In the genomic region with DNA sequence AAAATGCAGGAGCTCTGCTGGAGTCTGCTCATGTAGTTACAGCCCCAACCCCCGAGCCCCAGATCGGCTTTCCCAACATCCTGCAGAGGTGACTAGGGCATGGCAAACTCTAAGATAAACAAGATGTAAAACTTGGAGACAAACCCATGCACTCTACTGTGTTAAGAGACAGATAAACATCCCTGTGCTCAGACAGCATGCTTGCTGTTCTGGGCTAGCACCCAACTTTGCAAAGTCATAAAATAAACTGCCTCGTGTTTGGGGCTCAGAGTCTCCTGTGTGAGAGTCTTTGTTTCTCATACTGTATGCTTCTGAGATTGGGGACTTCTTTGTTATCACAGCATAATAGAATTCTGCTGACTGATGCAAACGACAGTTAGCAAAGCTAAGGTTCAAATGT, we compare ENCODE assay signal across 25 mouse cellular contexts. TPM values are rescaled to one million over a fixed set of nuclear protein-coding genes. Genes with fewer than 3 reads are reported as not detected.
A peak's percentile ranks its signal among the peaks of the same experiment; 100 is the strongest.
DNase-seq lines count a peak whose midpoint lies in the region; ATAC-seq and TF ChIP-seq lines count a peak whose summit lies in the region.
"Had no signal": no experiment of that assay in that cellular context is flagged by ENCODE, and none has a peak within 500 bp of the region (broad histone marks: within the 10 kb centered on the region; RNA-seq: fewer than 3 reads in every experiment).

No protein-coding gene starts in this region.

- no peaks in the 10 kb centered on the region for H3K9me3 ChIP-seq in kidney, postnatal 0 days (replicated peaks; ENCODE audit: low read length)
- H3K9me3 ChIP-seq in lung, postnatal 0 days (ENCODE audit: low read length): no peaks in the 10 kb centered on the region
- H3K9me3 ChIP-seq in midbrain, embryonic 10.5 days (replicated peaks): no peaks in the 10 kb centered on the region
- H3K9me3 ChIP-seq: forebrain, embryonic 10.5 days; forebrain, embryonic 13.5 days; G1E; hindbrain, embryonic 12.5 days; hindbrain, embryonic 15.5 days had no signal

- H3K4me1 ChIP-seq in kidney, postnatal 0 days (replicated peaks; ENCODE audit: insufficient read depth, low read length): no peaks in the 10 kb centered on the region
- no peaks in the 10 kb centered on the region for H3K4me1 ChIP-seq in lung, postnatal 0 days (ENCODE audit: insufficient read depth, low read depth, low read length)
- no peaks in the 10 kb centered on the region for H3K4me1 ChIP-seq in midbrain, embryonic 10.5 days
- H3K4me1 ChIP-seq: forebrain, embryonic 10.5 days; forebrain, embryonic 13.5 days; hindbrain, embryonic 12.5 days; hindbrain, embryonic 15.5 days had no signal

- no peak for TF ChIP-seq EP300 in lung, postnatal 0 days (IDR thresholded peaks at IDR 0.05)

- TF ChIP-seq CTCF in kidney, postnatal 0 days (IDR thresholded peaks at IDR 0.05; ENCODE audit: low read depth): no peak
- TF ChIP-seq CTCF in lung, postnatal 0 days (IDR thresholded peaks at IDR 0.05): no peak

- H3K36me3 ChIP-seq in kidney, postnatal 0 days (ENCODE audit: insufficient read depth, low read length): no peaks in the 10 kb centered on the region
- H3K36me3 ChIP-seq in lung, postnatal 0 days (ENCODE audit: insufficient read depth, low read length): no peaks in the 10 kb centered on the region
- H3K36me3 ChIP-seq in midbrain, embryonic 10.5 days: no peaks in the 10 kb centered on the region
- H3K36me3 ChIP-seq: forebrain, embryonic 10.5 days; G1E; hindbrain, embryonic 12.5 days; hindbrain, embryonic 15.5 days had no signal

- H3K4me2 ChIP-seq in kidney, postnatal 0 days (ENCODE audit: low read length): no peak overlapping the region
- no peak overlapping the region for H3K4me2 ChIP-seq in lung, postnatal 0 days (replicated peaks; ENCODE audit: low read depth, low read length)
- H3K4me2 ChIP-seq: forebrain, embryonic 13.5 days; heart, embryonic 11.5 days; hindbrain, embryonic 12.5 days; hindbrain, embryonic 15.5 days had no signal

- WGBS in kidney, postnatal 0 days: 49% methylated on average over 4 of the region's 4 CpGs
- WGBS in lung, postnatal 0 days: 46% methylated on average over 4 of the region's 4 CpGs
- WGBS in midbrain, embryonic 10.5 days: 86% methylated on average over 4 of the region's 4 CpGs

- no peak overlapping the region for H3K27ac ChIP-seq in kidney, postnatal 0 days
- H3K27ac ChIP-seq in lung, postnatal 0 days (ENCODE audit: low read length): no peak overlapping the region
- H3K27ac ChIP-seq in midbrain, embryonic 10.5 days (replicated peaks): no peak overlapping the region
- H3K27ac ChIP-seq: forebrain, embryonic 10.5 days; forebrain, embryonic 13.5 days; gastrocnemius, adult 2 months; hindbrain, embryonic 12.5 days; hindbrain, embryonic 15.5 days had no signal

- ATAC-seq in kidney, postnatal 0 days (replicated peaks; ENCODE audit: low FRiP score, low read depth): no peak
- peak; percentile 32 for ATAC-seq in lung, postnatal 0 days
- ATAC-seq: activated CD4-positive, CD25-positive, alpha-beta regulatory T cell, adult 4 months; forebrain, embryonic 13.5 days; forebrain, embryonic 16.5 days had no signal

- no peak overlapping the region for H3K4me3 ChIP-seq in kidney, postnatal 0 days (replicated peaks; ENCODE audit: low read depth, low read length)
- H3K4me3 ChIP-seq in lung, postnatal 0 days (ENCODE audit: low read depth, low read length): no peak overlapping the region
- H3K4me3 ChIP-seq in midbrain, embryonic 10.5 days: no peak overlapping the region
- H3K4me3 ChIP-seq: forebrain, embryonic 10.5 days; forebrain, embryonic 13.5 days; gastrocnemius, adult 2 months; hindbrain, embryonic 12.5 days; hindbrain, embryonic 15.5 days had no signal

- H3K9ac ChIP-seq in kidney, postnatal 0 days (ENCODE audit: low read depth, low read length): no peak overlapping the region
- H3K9ac ChIP-seq in lung, postnatal 0 days (replicated peaks; ENCODE audit: low read depth): no peak overlapping the region
- H3K9ac ChIP-seq: forebrain, embryonic 13.5 days; hindbrain, embryonic 12.5 days; hindbrain, embryonic 15.5 days had no signal

- no peaks in the 10 kb centered on the region for H3K27me3 ChIP-seq in kidney, postnatal 0 days (ENCODE audit: insufficient read depth, low read length)
- no peaks in the 10 kb centered on the region for H3K27me3 ChIP-seq in lung, postnatal 0 days (replicated peaks; ENCODE audit: insufficient read depth, low read length)
- H3K27me3 ChIP-seq in midbrain, embryonic 10.5 days (ENCODE audit: low read depth, poor library complexity, severe bottlenecking): no peaks in the 10 kb centered on the region
- H3K27me3 ChIP-seq: CH12.LX; forebrain, embryonic 13.5 days; hindbrain, embryonic 12.5 days; hindbrain, embryonic 15.5 days had no signal

- DNase-seq in kidney, postnatal 0 days (ENCODE audit: low spot score): peak; percentile 9
- DNase-seq in kidney, postnatal 10 days: no peak
- no peak for DNase-seq in lung, postnatal 0 days (ENCODE audit: low spot score)
- DNase-seq in lung, postnatal 36 days: no peak
- peak; percentile 7 for DNase-seq in brain, adult 2 months (ENCODE audit: low read depth, low spot score)
- no peak for DNase-seq in midbrain, embryonic 10.5 days (ENCODE audit: low spot score)
- no peak for DNase-seq in cerebellum, adult 8-10 months
- DNase-seq: adrenal gland, postnatal 10 days; adrenal gland, postnatal 36 days; B cell, adult 2 months; cerebellum, adult 11-12 months; cerebellum, adult 9-10 months; cerebellum, postnatal 14 days; gastrocnemius, adult 2 months; gastrocnemius, postnatal 14 days; heart, adult 11 months had no signal

RNA-seq across cellular contexts. Expression of gene Gnb4, which starts 36.4 kb away (rescaled TPM):
- polyA plus RNA-seq in kidney, postnatal 0 days (2015; fragmentation: Nextera tagmentation; extraction: Ambion mirVana): 40.0 and 41.0 TPM in 2 replicates
- 109 and 114 TPM in 2 replicates for polyA plus RNA-seq in lung, postnatal 0 days (2015; fragmentation: Nextera tagmentation; extraction: Ambion mirVana)
- polyA plus RNA-seq in midbrain, embryonic 10.5 days (2016; fragmentation: Nextera tagmentation; extraction: Ambion mirVana): 46.4 and 49.4 TPM in 2 replicates

RNA-seq across cellular contexts. Expression of gene Actl6a, which starts 53.4 kb away (rescaled TPM):
- polyA plus RNA-seq in kidney, postnatal 0 days (2015; fragmentation: Nextera tagmentation; extraction: Ambion mirVana): 121 and 134 TPM in 2 replicates
- polyA plus RNA-seq in lung, postnatal 0 days (2015; fragmentation: Nextera tagmentation; extraction: Ambion mirVana): 78.3 and 79.5 TPM in 2 replicates
- polyA plus RNA-seq in midbrain, embryonic 10.5 days (2016; fragmentation: Nextera tagmentation; extraction: Ambion mirVana): 266 and 278 TPM in 2 replicates

Comparison
In these comparisons a context has a peak if more than half of its experiments do, and no peak if none do; other contexts are left out.
1. DNase-seq: peak in kidney, postnatal 0 days (single experiment) and brain, adult 2 months (single experiment); none in kidney, postnatal 10 days (single experiment), lung, postnatal 0 days (single experiment), lung, postnatal 36 days (single experiment), midbrain, embryonic 10.5 days (single experiment) and cerebellum, adult 8-10 months (single experiment).